Mouse (Mus musculus) myocyte (in vitro differentiated cells): ENCODE results near the gene Limch1. TPM values are rescaled to one million over a fixed set of nuclear protein-coding genes. Genes with fewer than 3 reads are reported as not detected.

Experiments used
- H3K27me3 ChIP-seq: one replicate; pipeline ENCODE4 v1.6.1; 2011; ENCODE audit not compliant: control insufficient read depth, insufficient read depth, insufficient read length
- H3K36me3 ChIP-seq: one replicate; pipeline ENCODE4 v1.6.1; 2011; ENCODE audit not compliant: control insufficient read depth, insufficient read depth
- H3K4me2 ChIP-seq: one replicate; pipeline ENCODE4 v1.6.1; 2011; ENCODE audit warnings: low read depth, control low read depth
- H3K4me3 ChIP-seq: one replicate; pipeline ENCODE4 v1.5.1; 2011; ENCODE audit warnings: mild to moderate bottlenecking, control low read depth, moderate library complexity
- H3K79me2 ChIP-seq: one replicate; pipeline ENCODE4 v1.6.1; 2011; ENCODE audit not compliant: control insufficient read depth, insufficient read depth
- H3ac ChIP-seq: one replicate; pipeline ENCODE4 v1.6.1; 2011; ENCODE audit not compliant: control insufficient read depth, insufficient read length
- CEBPB ChIP-seq: IDR thresholded peaks from 2 replicates; pipeline ENCODE4 v1.6.1; 2011; ENCODE audit warnings: mild to moderate bottlenecking, moderate library complexity; ENCODE audit not compliant: poor library complexity, insufficient read depth, severe bottlenecking
- E2F4 ChIP-seq: IDR thresholded peaks from one replicate; pipeline ENCODE4 v1.6.1; 2011; ENCODE audit warnings: mild to moderate bottlenecking, control low read depth, moderate library complexity; ENCODE audit not compliant: insufficient read depth
- MAX ChIP-seq: IDR thresholded peaks from one replicate; pipeline ENCODE4 v1.6.1; 2011; ENCODE audit warnings: low read depth, mild to moderate bottlenecking, control low read depth
- MYOD1 ChIP-seq, 3 experiments: IDR thresholded peaks; one replicate each; pipeline ENCODE4 v1.6.1; 2011; ENCODE audit warnings: control low read depth in 2 of 3, low read depth in 2 of 3, mild to moderate bottlenecking in 2 of 3, moderate library complexity in 1 of 3; ENCODE audit not compliant: insufficient read length in 2 of 3, control insufficient read depth in 1 of 3
- MYOG ChIP-seq, 3 experiments: IDR thresholded peaks; one replicate each; pipeline ENCODE4 v1.6.1; 2011; ENCODE audit warnings: control low read depth in 2 of 3, low read depth in 2 of 3, mild to moderate bottlenecking in 2 of 3; ENCODE audit not compliant: insufficient read length in 2 of 3, control insufficient read depth in 1 of 3, insufficient read depth in 1 of 3
- POLR2A ChIP-seq: IDR thresholded peaks from one replicate; pipeline ENCODE4 v1.6.1; 2011; ENCODE audit warnings: low read depth, mild to moderate bottlenecking, control low read depth, moderate library complexity; ENCODE audit not compliant: insufficient read length
- POLR2AphosphoS2 ChIP-seq: IDR thresholded peaks from one replicate; pipeline ENCODE4 v1.6.1; 2011; ENCODE audit warnings: low read depth, control low read depth; ENCODE audit not compliant: insufficient read length
- REST ChIP-seq: IDR thresholded peaks from one replicate; pipeline ENCODE4 v1.6.1; 2011; ENCODE audit warnings: mild to moderate bottlenecking, control low read depth, moderate library complexity; ENCODE audit not compliant: insufficient read depth, insufficient read length
- SRF ChIP-seq: IDR thresholded peaks from one replicate; pipeline ENCODE4 v1.6.1; 2011; ENCODE audit warnings: low read depth; ENCODE audit not compliant: control insufficient read depth, insufficient read length
- TCF12 ChIP-seq: IDR thresholded peaks from one replicate; pipeline ENCODE4 v1.6.1; 2011; ENCODE audit warnings: mild to moderate bottlenecking, control low read depth; ENCODE audit not compliant: poor library complexity, insufficient read depth, severe bottlenecking
- TCF3 ChIP-seq: IDR thresholded peaks from one replicate; pipeline ENCODE4 v1.6.1; 2011; ENCODE audit warnings: low read depth, control low read depth; ENCODE audit not compliant: insufficient read length
- USF1 ChIP-seq: IDR thresholded peaks from one replicate; pipeline ENCODE4 v1.6.1; 2011; ENCODE audit warnings: low read depth, mild to moderate bottlenecking, control low read depth, moderate library complexity
- polyA plus RNA-seq: library from polyadenylated mRNA; unstranded; fragments of >200 nt; fragmentation: generic; extraction: Trizol; gene quantifications from one replicate; pipeline ENCODE4 v1.2.1, GENCODE M21; 2012; ENCODE audit warnings: missing spikeins

Gene Limch1
- polyA plus RNA-seq, 1 experiment: 0.79 TPM

- TF ChIP-seq POLR2AphosphoS2 (no peak), MAX (no peak), REST (no peak), SRF (no peak), USF1 (no peak), TCF12 (no peak), E2F4 (no peak), MYOD1 (IDR thresholded peaks at IDR 0.05; ENCODE audit: control insufficient read depth in 1 of 3, insufficient read length in 2 of 3, low read depth in 2 of 3) (no peak)
- Histone ChIP-seq H3K36me3 (no peaks in the 10 kb centered on the region), H3K27me3 (no peaks in the 10 kb centered on the region), H3K79me2 (no peaks in the 10 kb centered on the region), H3K4me2 (no peak overlapping the region), H3K4me3 (no peak overlapping the region), H3ac (no peak overlapping the region)
These were observed 37.8 kb upstream of the Limch1 start for GRCm38 (mm10) chr5:66707859-66708258.

GRCm38 (mm10) chr5:66710445-66711019 is 35.1 kb upstream of the Limch1 start:
- no peak overlapping the region for H3K4me2 ChIP-seq
- TF ChIP-seq REST (no peak), E2F4 (no peak), TCF3 (no peak), MYOD1 (IDR thresholded peaks at IDR 0.05; ENCODE audit: control insufficient read depth in 1 of 3, insufficient read length in 2 of 3, low read depth in 2 of 3) (no peak), POLR2AphosphoS2 (no peak), POLR2A (no peak), SRF (no peak), MYOG (IDR thresholded peaks at IDR 0.05; ENCODE audit: control insufficient read depth in 1 of 3, insufficient read depth in 1 of 3, insufficient read length in 2 of 3, low read depth in 2 of 3) (no peak), CEBPB (no peak), TCF12 (no peak)
- no peaks in the 10 kb centered on the region for H3K36me3 ChIP-seq
- H3K27me3 ChIP-seq: peaks cover 9% of the 10 kb centered on the region
- no peaks in the 10 kb centered on the region for H3K79me2 ChIP-seq
- no peak overlapping the region for H3ac ChIP-seq
- H3K4me3 ChIP-seq: no peak overlapping the region

- no peak overlapping the region for H3ac ChIP-seq
- H3K4me2 ChIP-seq: no peak overlapping the region
- no peak overlapping the region for H3K4me3 ChIP-seq
- no peaks in the 10 kb centered on the region for H3K36me3 ChIP-seq
- no peak for TF ChIP-seq TCF12
- TF ChIP-seq MYOD1 (IDR thresholded peaks at IDR 0.05; ENCODE audit: control insufficient read depth in 1 of 3, insufficient read length in 2 of 3, low read depth in 2 of 3): no peak
- no peak for TF ChIP-seq POLR2A
- TF ChIP-seq E2F4: no peak
- no peak for TF ChIP-seq MYOG (IDR thresholded peaks at IDR 0.05; ENCODE audit: control insufficient read depth in 1 of 3, insufficient read depth in 1 of 3, insufficient read length in 2 of 3, low read depth in 2 of 3)
- no peak for TF ChIP-seq TCF3
- TF ChIP-seq USF1: no peak
- TF ChIP-seq REST: no peak
- no peak for TF ChIP-seq MAX
- TF ChIP-seq SRF: no peak
- TF ChIP-seq POLR2AphosphoS2: no peak
- TF ChIP-seq CEBPB: no peak
- no peaks in the 10 kb centered on the region for H3K79me2 ChIP-seq
- peaks cover 11% of the 10 kb centered on the region for H3K27me3 ChIP-seq
These were observed 32.8 kb upstream of the Limch1 start for GRCm38 (mm10) chr5:66712801-66713200.

- Histone ChIP-seq H3ac (no peak overlapping the region), H3K36me3 (no peaks in the 10 kb centered on the region), H3K4me3 (no peak overlapping the region), H3K79me2 (no peaks in the 10 kb centered on the region), H3K27me3 (peaks cover 28% of the 10 kb centered on the region), H3K4me2 (no peak overlapping the region)
- TF ChIP-seq E2F4 (no peak), MYOD1 (IDR thresholded peaks at IDR 0.05; ENCODE audit: control insufficient read depth in 1 of 3, insufficient read length in 2 of 3, low read depth in 2 of 3) (no peak), SRF (no peak)
These were observed 30.1 kb upstream of the Limch1 start for GRCm38 (mm10) chr5:66715498-66715931.

- no peak for TF ChIP-seq POLR2AphosphoS2
- TF ChIP-seq SRF: no peak
- no peak for TF ChIP-seq MYOD1 (IDR thresholded peaks at IDR 0.05; ENCODE audit: control insufficient read depth in 1 of 3, insufficient read length in 2 of 3, low read depth in 2 of 3)
- no peak for TF ChIP-seq CEBPB
- no peak for TF ChIP-seq USF1
- TF ChIP-seq POLR2A: no peak
- no peak for TF ChIP-seq E2F4
- TF ChIP-seq MYOG (IDR thresholded peaks at IDR 0.05; ENCODE audit: control insufficient read depth in 1 of 3, insufficient read depth in 1 of 3, insufficient read length in 2 of 3, low read depth in 2 of 3): no peak
- Histone ChIP-seq H3K36me3 (no peaks in the 10 kb centered on the region), H3K4me3 (no peak overlapping the region), H3K79me2 (no peaks in the 10 kb centered on the region), H3ac (no peak overlapping the region), H3K27me3 (peaks cover 31% of the 10 kb centered on the region), H3K4me2 (no peak overlapping the region)
These were observed 27.7 kb upstream of the Limch1 start for GRCm38 (mm10) chr5:66717931-66718330.
